Mouse (Mus musculus): Measurements from ENCODE around the gene Col19a1.

The Col19a1 gene

GRCm38 (mm10) chr1:24316490-24316889 lies 270.8 kb downstream of the Col19a1 start:
- no peak for DNase-seq (ENCODE audit: low read depth, low spot score)

- no peak for DNase-seq (ENCODE audit: low read depth, low spot score)
Observed at GRCm38 (mm10) chr1:24310847-24311246, 276.4 kb downstream of the Col19a1 start.

- DNase-seq (ENCODE audit: low read depth, low spot score): no peak
Observed at GRCm38 (mm10) chr1:24310193-24310592, 277.1 kb downstream of the Col19a1 start.

GRCm38 (mm10) chr1:24303077-24303476 lies 284.2 kb downstream of the Col19a1 start:
- DNase-seq (ENCODE audit: low read depth, low spot score): no peak

GRCm38 (mm10) chr1:24302674-24303073 lies 284.6 kb downstream of the Col19a1 start:
- peak; percentile 79 for DNase-seq (ENCODE audit: low read depth, low spot score)

- peak; percentile 47 for DNase-seq (ENCODE audit: low read depth, low spot score)
Observed at GRCm38 (mm10) chr1:24300700-24301099, 286.6 kb downstream of the Col19a1 start.

- DNase-seq (ENCODE audit: low read depth, low spot score): peak; percentile 61
Observed at GRCm38 (mm10) chr1:24294979-24295942, 292.0 kb downstream of the Col19a1 start.

GRCm38 (mm10) chr1:24292515-24292914 lies 294.8 kb downstream of the Col19a1 start:
- DNase-seq (ENCODE audit: low read depth, low spot score): no peak

- DNase-seq (ENCODE audit: low read depth, low spot score): peak; percentile 29
Observed at GRCm38 (mm10) chr1:24286360-24286759, 300.9 kb downstream of the Col19a1 start.

GRCm38 (mm10) chr1:24267022-24267421 lies 320.2 kb downstream of the Col19a1 start:
- no peak for DNase-seq (ENCODE audit: low read depth, low spot score)

- no peak for DNase-seq (ENCODE audit: low read depth, low spot score)
Observed at GRCm38 (mm10) chr1:24261181-24261580, 326.1 kb downstream of the Col19a1 start.

GRCm38 (mm10) chr1:24259419-24259818 lies 327.9 kb downstream of the Col19a1 start:
- DNase-seq (ENCODE audit: low read depth, low spot score): no peak

- DNase-seq (ENCODE audit: low read depth, low spot score): no peak
Observed at GRCm38 (mm10) chr1:24257961-24258360, 329.3 kb downstream of the Col19a1 start.

- DNase-seq (ENCODE audit: low read depth, low spot score): peak; percentile 54
Observed at GRCm38 (mm10) chr1:24249105-24249664, 338.1 kb downstream of the Col19a1 start.

- DNase-seq (ENCODE audit: low read depth, low spot score): no peak
Observed at GRCm38 (mm10) chr1:24248294-24249104, 338.8 kb downstream of the Col19a1 start.

GRCm38 (mm10) chr1:24245700-24246375 lies 341.4 kb downstream of the Col19a1 start:
- DNase-seq (ENCODE audit: low read depth, low spot score): no peak

GRCm38 (mm10) chr1:24244931-24245330 lies 342.3 kb downstream of the Col19a1 start:
- DNase-seq (ENCODE audit: low read depth, low spot score): no peak

- DNase-seq (ENCODE audit: low read depth, low spot score): no peak
Observed at GRCm38 (mm10) chr1:24240039-24240691, 347.1 kb downstream of the Col19a1 start.

GRCm38 (mm10) chr1:24236330-24236729 lies 350.9 kb downstream of the Col19a1 start:
- DNase-seq (ENCODE audit: low read depth, low spot score): no peak

- no peak for DNase-seq (ENCODE audit: low read depth, low spot score)
Observed at GRCm38 (mm10) chr1:24231504-24232270, 355.6 kb downstream of the Col19a1 start.
